Mouse (Mus musculus) myocyte (in vitro differentiated cells): ENCODE results near the gene Fam161a.

Source experiments
- CEBPB ChIP-seq: IDR thresholded peaks from 2 replicates; pipeline ENCODE4 v1.6.1; 2011; ENCODE audit warnings: mild to moderate bottlenecking, moderate library complexity; ENCODE audit not compliant: poor library complexity, insufficient read depth, severe bottlenecking
- E2F4 ChIP-seq: IDR thresholded peaks from one replicate; pipeline ENCODE4 v1.6.1; 2011; ENCODE audit warnings: mild to moderate bottlenecking, control low read depth, moderate library complexity; ENCODE audit not compliant: insufficient read depth
- MAX ChIP-seq: IDR thresholded peaks from one replicate; pipeline ENCODE4 v1.6.1; 2011; ENCODE audit warnings: low read depth, mild to moderate bottlenecking, control low read depth
- POLR2A ChIP-seq: IDR thresholded peaks from one replicate; pipeline ENCODE4 v1.6.1; 2011; ENCODE audit warnings: low read depth, mild to moderate bottlenecking, control low read depth, moderate library complexity; ENCODE audit not compliant: insufficient read length
- POLR2AphosphoS2 ChIP-seq: IDR thresholded peaks from one replicate; pipeline ENCODE4 v1.6.1; 2011; ENCODE audit warnings: low read depth, control low read depth; ENCODE audit not compliant: insufficient read length
- REST ChIP-seq: IDR thresholded peaks from one replicate; pipeline ENCODE4 v1.6.1; 2011; ENCODE audit warnings: mild to moderate bottlenecking, control low read depth, moderate library complexity; ENCODE audit not compliant: insufficient read depth, insufficient read length
- TCF12 ChIP-seq: IDR thresholded peaks from one replicate; pipeline ENCODE4 v1.6.1; 2011; ENCODE audit warnings: mild to moderate bottlenecking, control low read depth; ENCODE audit not compliant: poor library complexity, insufficient read depth, severe bottlenecking
- TCF3 ChIP-seq: IDR thresholded peaks from one replicate; pipeline ENCODE4 v1.6.1; 2011; ENCODE audit warnings: low read depth, control low read depth; ENCODE audit not compliant: insufficient read length
- USF1 ChIP-seq: IDR thresholded peaks from one replicate; pipeline ENCODE4 v1.6.1; 2011; ENCODE audit warnings: low read depth, mild to moderate bottlenecking, control low read depth, moderate library complexity

DNA sequence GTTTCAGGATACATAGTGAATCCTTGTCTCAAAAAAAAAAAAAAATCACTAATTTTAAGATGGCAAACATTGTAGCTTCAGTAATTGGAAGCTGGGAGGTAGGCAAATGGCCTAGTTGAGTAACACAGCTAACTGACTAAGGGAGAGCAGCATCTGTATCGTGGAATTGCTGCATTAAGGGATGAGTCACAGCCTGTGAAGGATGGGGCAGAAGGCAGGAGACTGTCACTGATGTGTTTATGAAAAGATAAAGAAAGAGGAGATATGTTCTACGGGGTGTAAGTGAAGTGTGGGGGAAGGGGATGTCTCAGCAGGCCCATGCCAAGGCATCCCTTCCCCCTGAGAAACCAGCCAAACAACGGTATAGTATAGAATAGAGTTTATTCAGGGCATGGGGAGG lies 56.5 kb downstream of the Fam161a start:
- TF ChIP-seq POLR2A (no peak), TCF3 (no peak), MAX (no peak), TCF12 (no peak), E2F4 (no peak), USF1 (no peak), POLR2AphosphoS2 (no peak), CEBPB (no peak), REST (no peak)
